In genomic region chr19:37434263-37434951, GRCm38 (mm10) we compare ENCODE assay signal across 8 mouse cellular contexts. TPM values are rescaled to one million over a fixed set of nuclear protein-coding genes. Genes with fewer than 3 reads are reported as not detected.
DNase-seq lines count a peak whose midpoint lies in the region; ATAC-seq and TF ChIP-seq lines count a peak whose summit lies in the region.

Gene Hhex, plus strand, starts transcription at chr19:37434810.

- H3K27ac ChIP-seq in cortical plate, adult 2 months (ENCODE audit: insufficient read depth, low read length): peak within 1 kb of the TSS; percentile 65
- peak within 1 kb of the TSS; percentile 64 for H3K27ac ChIP-seq in intestine, postnatal 0 days (ENCODE audit: low read depth, low read length)
- peak within 1 kb of the TSS; percentile 20; the same call in 1 of the 2 replicates for H3K27ac ChIP-seq in midbrain, embryonic 15.5 days

- ATAC-seq in intestine, postnatal 0 days: peak; percentile 57
- peak; percentile 71 for ATAC-seq in midbrain, embryonic 15.5 days (replicated peaks)

- peak within 1 kb of the TSS; percentile 26 for H3K4me3 ChIP-seq in cortical plate, adult 2 months (ENCODE audit: insufficient read depth, low read length)
- peak within 1 kb of the TSS; percentile 60 for H3K4me3 ChIP-seq in intestine, postnatal 0 days (ENCODE audit: low read depth, low read length)
- H3K4me3 ChIP-seq in midbrain, embryonic 15.5 days: peak within 1 kb of the TSS; percentile 36

- DNase-seq in ZHBTc4 (ENCODE audit: low read depth, low spot score) (peak; percentile 92), liver (peak; percentile 81), adipocyte (ENCODE audit: low spot score) (no peak)
- DNase-seq in heart, adult 18-20 months: peak; percentile 75 to 91
- DNase-seq in spleen, adult 12 weeks (ENCODE audit: low spot score): peak; percentile 51

- no peaks in the 10 kb centered on the region for H3K36me3 ChIP-seq in intestine, postnatal 0 days (ENCODE audit: control insufficient read depth, insufficient read depth)
- no peaks in the 10 kb centered on the region for H3K36me3 ChIP-seq in midbrain, embryonic 15.5 days (replicated peaks)

- no peak for TF ChIP-seq CTCF in cortical plate, adult 2 months (IDR thresholded peaks at IDR 0.05; ENCODE audit: extremely low read depth, insufficient read depth, low read length)
- TF ChIP-seq CTCF in intestine, postnatal 0 days (IDR thresholded peaks at IDR 0.05; ENCODE audit: low read depth): no peak

- H3K9me3 ChIP-seq in intestine, postnatal 0 days (ENCODE audit: control insufficient read depth): no peaks in the 10 kb centered on the region
- H3K9me3 ChIP-seq in midbrain, embryonic 15.5 days: no peaks in the 10 kb centered on the region

- TF ChIP-seq POLR2A in cortical plate, adult 2 months (IDR thresholded peaks at IDR 0.05; ENCODE audit: extremely low read depth, insufficient read depth, low read length): no peak

- no peaks in the 10 kb centered on the region for H3K4me1 ChIP-seq in cortical plate, adult 2 months (ENCODE audit: control insufficient read depth, insufficient read depth, low read length)
- 0 out of 2 replicates have a peak, but pooled peaks cover 4% of the 10 kb centered on the region for H3K4me1 ChIP-seq in intestine, postnatal 0 days (replicated peaks; ENCODE audit: control insufficient read depth, insufficient read depth, low read length)
- H3K4me1 ChIP-seq in midbrain, embryonic 15.5 days: peaks cover 16% of the 10 kb centered on the region

- peak within 1 kb of the TSS; percentile 88 for H3K4me2 ChIP-seq in intestine, postnatal 0 days (replicated peaks; ENCODE audit: low read depth)
- peak within 1 kb of the TSS; percentile 51 for H3K4me2 ChIP-seq in midbrain, embryonic 15.5 days

- H3K27me3 ChIP-seq in intestine, postnatal 0 days (replicated peaks; ENCODE audit: control insufficient read depth, insufficient read depth, low read length): peaks cover 88% of the 10 kb centered on the region
- peaks cover 78% of the 10 kb centered on the region for H3K27me3 ChIP-seq in midbrain, embryonic 15.5 days (replicated peaks)

- 1% methylated on average over 51 of the region's 79 CpGs for WGBS in intestine, postnatal 0 days
- under 1% methylated on average over 73 of the region's 79 CpGs for WGBS in midbrain, embryonic 15.5 days

- H3K9ac ChIP-seq in intestine, postnatal 0 days (ENCODE audit: low read depth, low read length): peak within 1 kb of the TSS; percentile 57
- H3K9ac ChIP-seq in midbrain, embryonic 15.5 days: no peak within 1 kb of the TSS

RNA-seq across cellular contexts. Expression of gene Hhex, which starts in this region (rescaled TPM):
- 2.7 and 2.8 TPM in 2 replicates for polyA plus RNA-seq in cortical plate, adult 2 months (2012; rRNA removed)
- total RNA-seq in heart, adult 18-20 months (2021): 1 to 10 TPM; 1.8 to 2.4 TPM
- polyA plus RNA-seq in intestine, postnatal 0 days (2015; fragmentation: Nextera tagmentation; extraction: Ambion mirVana): 4.1 and 5.3 TPM in 2 replicates
- 5.1 and 5.2 TPM in 2 replicates for polyA plus RNA-seq in midbrain, embryonic 15.5 days (2015; fragmentation: Nextera tagmentation; extraction: Ambion mirVana)
